Mouse (Mus musculus) brain, embryonic 14.5 days (tissue): ENCODE measurements at regions not wholly inside any gene's neighbourhood (a gene's known extent, or its start where the extent isn't known, plus 50 kb on each side); places are given as distances from the start of the nearest gene placed in this dataset.

Experiments
- CTCF ChIP-seq: fragments of 200-500 bp; IDR thresholded peaks from 2 replicates; pipeline ENCODE4 v1.5.1; 2012; ENCODE audit warnings: inconsistent platforms, mild to moderate bottlenecking, moderate library complexity, borderline replicate concordance; ENCODE audit not compliant: insufficient read depth, insufficient read length; ENCODE audit errors: extremely low read depth
- POLR2A ChIP-seq: fragments of 200-500 bp; IDR thresholded peaks from 2 replicates; pipeline ENCODE4 v1.6.1; 2012; ENCODE audit warnings: mild to moderate bottlenecking, inconsistent platforms, borderline replicate concordance; ENCODE audit not compliant: poor library complexity, insufficient read depth, insufficient read length, severe bottlenecking; ENCODE audit errors: extremely low read depth

DNA sequence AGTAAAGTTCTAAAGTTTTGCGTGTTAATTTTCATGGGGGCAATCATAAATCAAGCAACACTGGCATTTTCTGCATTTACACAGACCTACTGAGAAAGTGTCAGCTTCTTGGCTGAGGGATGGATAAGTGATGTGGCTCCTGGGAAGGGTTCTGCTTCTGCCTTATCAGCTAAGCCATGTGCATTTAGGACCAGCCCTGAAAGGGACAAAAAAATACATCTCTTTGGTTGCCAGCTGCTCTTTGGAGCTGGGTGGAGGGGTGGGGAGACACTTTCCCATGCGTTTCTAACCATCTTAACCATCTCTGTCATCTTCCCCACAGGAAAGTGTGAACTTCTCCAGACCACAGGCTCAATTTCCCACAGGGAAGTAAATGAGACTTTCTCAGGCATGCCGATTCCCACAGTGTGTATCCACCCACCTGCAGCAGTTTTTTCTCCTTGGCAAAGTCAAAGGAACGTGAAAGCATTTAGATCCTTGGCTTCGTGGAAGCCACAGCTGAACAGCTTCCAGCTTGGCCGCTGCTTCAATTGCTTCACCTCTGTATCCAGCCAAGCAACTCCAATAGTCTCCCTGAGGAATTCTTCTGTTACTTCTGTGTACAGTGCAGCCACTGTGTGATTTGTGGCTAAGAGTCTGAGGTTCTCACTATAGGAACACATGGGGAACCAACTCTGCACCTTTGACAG lies 791.0 kb upstream of the Impad1 start:
- no peak for TF ChIP-seq CTCF
- no peak for TF ChIP-seq POLR2A
